Mouse (Mus musculus): ENCODE data around the gene 2210017I01Rik. TPM values are rescaled to one million over a fixed set of nuclear protein-coding genes. Genes with fewer than 3 reads are reported as not detected.

Gene 2210017I01Rik
- total RNA-seq, 2 experiments from 2014 or later, result not detected

DNA sequence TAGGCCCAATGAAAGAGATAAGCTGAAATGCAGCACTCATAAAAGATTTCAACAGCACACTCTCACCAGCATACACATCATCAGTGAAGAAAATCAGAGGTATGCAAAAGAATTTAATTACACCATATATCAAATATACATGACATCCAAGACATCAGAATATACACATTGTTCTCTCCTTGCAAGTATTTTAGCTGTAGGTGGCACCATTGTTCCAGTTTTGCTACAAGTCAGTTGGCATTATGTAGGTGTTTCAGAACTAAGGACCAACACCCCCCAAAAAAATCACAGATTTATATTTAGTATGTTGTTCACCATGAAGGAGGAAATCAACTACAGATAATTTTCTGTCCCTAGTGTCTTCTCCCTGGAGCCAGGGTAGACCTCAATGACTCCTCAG is 41.9 kb downstream of the 2210017I01Rik start:
- no peak for DNase-seq

Other genes with a start within 250 kb of the 2210017I01Rik start
- gene Sprr2f, start 242.3 kb downstream of the 2210017I01Rik start, total RNA-seq (2021), result not detected
- not detected for gene Sprr2h, start 221.8 kb downstream of the 2210017I01Rik start, total RNA-seq (2021)
- not detected for gene Sprr2i, start 199.5 kb downstream of the 2210017I01Rik start, total RNA-seq (2021)
- gene Sprr2j-ps, start 189.4 kb downstream of the 2210017I01Rik start, total RNA-seq (2021), result not detected
- gene Gm9774, start 178.1 kb downstream of the 2210017I01Rik start, total RNA-seq (2021), result 1 to 10 TPM; 1.4 to 4.3 TPM
- not detected for gene Sprr2k, start 174.9 kb downstream of the 2210017I01Rik start, total RNA-seq (2021)
- gene Sprr1b, start 168.7 kb downstream of the 2210017I01Rik start, total RNA-seq (2021), result not detected
- not detected for gene Sprr3, start 148.8 kb downstream of the 2210017I01Rik start, total RNA-seq (2021)
- not detected for gene Sprr1a, start 121.6 kb downstream of the 2210017I01Rik start, total RNA-seq (2021)
- gene Sprr4, start 107.0 kb downstream of the 2210017I01Rik start, total RNA-seq (2021), result not detected
- not detected for gene 2310046K23Rik, start 73.0 kb downstream of the 2210017I01Rik start, total RNA-seq (2021)
- not detected for gene Ivl, start 33.8 kb downstream of the 2210017I01Rik start, total RNA-seq (2021)
- gene Smcp, start 18.5 kb downstream of the 2210017I01Rik start, total RNA-seq (2021), result not detected
- gene Lce6a, start 14.2 kb upstream of the 2210017I01Rik start, total RNA-seq (2021), result not detected
- not detected for gene Lce1a1, start 40.8 kb upstream of the 2210017I01Rik start, total RNA-seq (2021)
- gene Lce1b, start 49.4 kb upstream of the 2210017I01Rik start, total RNA-seq (2021), result not detected
- gene Lce1a2, start 62.8 kb upstream of the 2210017I01Rik start, total RNA-seq (2021), result not detected
- gene Lce1c, start 71.8 kb upstream of the 2210017I01Rik start, total RNA-seq (2021), result not detected
- not detected for gene Lce1d, start 79.7 kb upstream of the 2210017I01Rik start, total RNA-seq (2021)
- gene Lce1e, start 101.6 kb upstream of the 2210017I01Rik start, total RNA-seq (2021), result not detected
- not detected for gene Lce1f, start 112.9 kb upstream of the 2210017I01Rik start, total RNA-seq (2021)
- not detected for gene Gm38119, start 131.6 kb upstream of the 2210017I01Rik start, total RNA-seq (2021)
- gene Lce1g, start 144.8 kb upstream of the 2210017I01Rik start, total RNA-seq (2021), result not detected
- not detected for gene Lce1h, start 157.6 kb upstream of the 2210017I01Rik start, total RNA-seq (2021)
- not detected for gene Lce1i, start 171.4 kb upstream of the 2210017I01Rik start, total RNA-seq (2021)
- gene Lce1j, start 183.0 kb upstream of the 2210017I01Rik start, total RNA-seq (2021), result not detected
- gene Lce1k, start 200.4 kb upstream of the 2210017I01Rik start, total RNA-seq (2021), result not detected
- gene Kprp, start 219.8 kb upstream of the 2210017I01Rik start, total RNA-seq (2021), result not detected
- gene Lce1l, start 243.8 kb upstream of the 2210017I01Rik start, total RNA-seq (2021), result not detected

Data from gastrocnemius, postnatal 25 days (tissue).